Comparison of ENCODE assay signal across 8 mouse cellular contexts in the genomic region with DNA sequence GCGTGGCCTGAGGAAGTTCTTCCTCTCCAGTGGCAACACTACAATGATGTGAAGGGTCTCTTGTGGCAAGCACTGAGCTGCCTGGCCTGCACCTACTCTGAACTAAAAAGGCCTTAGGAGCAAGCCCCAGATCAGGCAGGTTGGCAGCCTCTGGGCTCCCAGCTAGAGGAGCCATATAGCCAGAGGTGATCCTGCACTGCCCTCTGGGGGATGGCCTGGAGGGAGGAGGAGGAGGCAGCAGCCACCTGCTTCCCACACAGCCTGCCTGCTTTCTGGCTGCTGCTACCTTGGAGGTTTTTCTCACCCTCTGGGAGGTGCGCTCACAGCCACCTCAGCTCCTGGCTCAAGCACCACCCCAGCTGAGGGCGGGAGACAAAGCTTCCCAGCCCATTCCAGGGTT. TPM values are rescaled to one million over a fixed set of nuclear protein-coding genes. Genes with fewer than 3 reads are reported as not detected.
DNase-seq lines count a peak whose midpoint lies in the region; ATAC-seq and TF ChIP-seq lines count a peak whose summit lies in the region.

No protein-coding gene starts in this region.

- no peak for TF ChIP-seq EP300 in ES-Bruce4 (IDR thresholded peaks at IDR 0.05; ENCODE audit: insufficient read depth, low read depth, low read length)

- peaks cover 8% of the 10 kb centered on the region for H3K4me1 ChIP-seq in ES-Bruce4 (ENCODE audit: control insufficient read depth, insufficient read depth, low read length)
- H3K4me1 ChIP-seq in embryonic facial prominence, embryonic 13.5 days, result peaks cover 20% of the 10 kb centered on the region
- H3K4me1 ChIP-seq in neural tube, embryonic 14.5 days (ENCODE audit: control insufficient read depth, insufficient read depth, low read length), result 0 out of 2 replicates have a peak, but pooled peaks cover 4% of the 10 kb centered on the region

- no peak for TF ChIP-seq POLR2A in ES-Bruce4 (IDR thresholded peaks at IDR 0.05; ENCODE audit: insufficient read depth, low read length)

- H3K4me3 ChIP-seq in ES-Bruce4 (ENCODE audit: low read depth, low read length), result no peak overlapping the region
- no peak overlapping the region for H3K4me3 ChIP-seq in embryonic facial prominence, embryonic 13.5 days
- H3K4me3 ChIP-seq in neural tube, embryonic 14.5 days (ENCODE audit: low read depth, low read length), result no peak overlapping the region

- no peaks in the 10 kb centered on the region for H3K36me3 ChIP-seq in ES-Bruce4 (ENCODE audit: control insufficient read depth, insufficient read depth, low read length, poor library complexity, severe bottlenecking)
- H3K36me3 ChIP-seq in embryonic facial prominence, embryonic 13.5 days, result no peaks in the 10 kb centered on the region
- no peaks in the 10 kb centered on the region for H3K36me3 ChIP-seq in neural tube, embryonic 14.5 days (ENCODE audit: control insufficient read depth, insufficient read depth, low read length)

- peak; percentile 51 for TF ChIP-seq CTCF in ES-Bruce4 (IDR thresholded peaks at IDR 0.05; ENCODE audit: low read depth, low read length)

- ATAC-seq in frontal cortex, adult (ENCODE audit: low TSS enrichment), result 0 out of 2 replicates have a peak, but pooled peaks have one; percentile 27
- no peak for ATAC-seq in embryonic facial prominence, embryonic 13.5 days (ENCODE audit: insufficient number of reproducible peaks, insufficient read depth, low FRiP score, low TSS enrichment, low read depth)
- peak; percentile 51; the same call in 1 of the 2 replicates for ATAC-seq in neural tube, embryonic 14.5 days (ENCODE audit: low read depth)

- no peak overlapping the region for H3K27ac ChIP-seq in ES-Bruce4 (ENCODE audit: insufficient read depth, low read length)
- H3K27ac ChIP-seq in embryonic facial prominence, embryonic 13.5 days, result peak overlapping the region; percentile 51; the same call in 1 of the 2 replicates
- no peak overlapping the region for H3K27ac ChIP-seq in neural tube, embryonic 14.5 days (ENCODE audit: low read depth, low read length)

- WGBS in embryonic facial prominence, embryonic 13.5 days, result 21% methylated on average over 3 of the region's 3 CpGs
- 23% methylated on average over 3 of the region's 3 CpGs for WGBS in neural tube, embryonic 14.5 days

- H3K9ac ChIP-seq in ES-Bruce4 (ENCODE audit: low read depth, poor library complexity, severe bottlenecking), result no peak overlapping the region
- H3K9ac ChIP-seq in embryonic facial prominence, embryonic 13.5 days, result no peak overlapping the region
- H3K9ac ChIP-seq in neural tube, embryonic 14.5 days (replicated peaks; ENCODE audit: low read depth, low read length), result no peak overlapping the region

- H3K9me3 ChIP-seq in ES-Bruce4 (replicated peaks; ENCODE audit: control insufficient read depth, insufficient read depth, low read length, poor library complexity, severe bottlenecking), result no peaks in the 10 kb centered on the region
- no peaks in the 10 kb centered on the region for H3K9me3 ChIP-seq in embryonic facial prominence, embryonic 13.5 days
- no peaks in the 10 kb centered on the region for H3K9me3 ChIP-seq in neural tube, embryonic 14.5 days (ENCODE audit: control insufficient read depth, low read length)

- DNase-seq in frontal cortex, postnatal 10 days (ENCODE audit: low spot score in 2 of 2), result no peak
- DNase-seq in kidney, postnatal 10 days, result peak; percentile 63
- DNase-seq in right cerebral cortex, postnatal 10 days (ENCODE audit: low spot score in 2 of 2), result no peak
- no peak for DNase-seq in right cerebral cortex, adult 2 months (ENCODE audit: low spot score in 2 of 2)

- no peaks in the 10 kb centered on the region for H3K27me3 ChIP-seq in ES-Bruce4 (ENCODE audit: control insufficient read depth, insufficient read depth, low read length, poor library complexity, severe bottlenecking)
- H3K27me3 ChIP-seq in embryonic facial prominence, embryonic 13.5 days, result no peaks in the 10 kb centered on the region
- no peaks in the 10 kb centered on the region for H3K27me3 ChIP-seq in neural tube, embryonic 14.5 days (ENCODE audit: control insufficient read depth, insufficient read depth, low read length)

- H3K4me2 ChIP-seq in embryonic facial prominence, embryonic 13.5 days, result no peak overlapping the region
- H3K4me2 ChIP-seq in neural tube, embryonic 14.5 days (ENCODE audit: low read depth, low read length), result no peak overlapping the region

RNA-seq across cellular contexts. Expression of a gene that starts 22.4 kb away (rescaled TPM):
- not detected in 2 replicates for polyA plus RNA-seq in ES-Bruce4 (2011; ENCODE audit: insufficient read depth, insufficient read length, low read depth, missing spikeins)
- polyA plus RNA-seq in embryonic facial prominence, embryonic 13.5 days (2015; fragmentation: Nextera tagmentation; extraction: Ambion mirVana), result not detected in 2 replicates
- polyA plus RNA-seq in neural tube, embryonic 14.5 days (2014; fragmentation: Nextera tagmentation; extraction: Ambion mirVana), result not detected in 2 replicates
